In the genomic region with DNA sequence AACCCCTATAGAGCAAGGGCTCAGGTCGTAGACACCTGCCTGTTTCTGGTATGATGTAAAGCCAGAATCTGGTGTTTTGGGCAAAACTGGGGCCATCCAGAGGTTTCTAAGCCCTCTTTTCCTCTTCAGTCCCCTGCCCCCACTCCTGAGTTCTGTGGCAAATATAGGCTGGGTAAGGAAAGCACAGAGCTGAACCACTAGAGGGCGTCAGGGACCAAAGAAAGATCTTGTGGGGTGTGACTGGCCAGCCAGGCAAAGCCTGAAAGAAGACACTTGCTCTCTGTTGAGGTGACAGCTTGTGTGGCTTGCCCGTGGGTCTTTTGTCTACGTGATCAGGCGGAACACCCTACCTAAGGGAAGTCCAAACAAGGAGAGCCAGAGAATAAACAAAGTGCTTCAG, we compare ENCODE assay signal across 8 mouse cellular contexts.
DNase-seq lines count a peak whose midpoint lies in the region; ATAC-seq and TF ChIP-seq lines count a peak whose summit lies in the region.

No protein-coding gene starts in this region.

- TF ChIP-seq POLR2A in lung, adult 2 months (IDR thresholded peaks at IDR 0.05; ENCODE audit: borderline replicate concordance, extremely low read depth, low read depth, low read length): no peak
- TF ChIP-seq POLR2A in thymus, adult 2 months (IDR thresholded peaks at IDR 0.05; ENCODE audit: control insufficient read depth, extremely low read depth, insufficient read depth, low read length, poor library complexity): no peak

- intact Hi-C loops in heart, postnatal 25 days (cut with DNase I): loop anchor here (5.0 kb wide), 1 partner anchor 166 kb away; no protein-coding TSS in a partner anchor

- H3K27ac ChIP-seq in forebrain, embryonic 15.5 days (replicated peaks): no peak overlapping the region
- no peak overlapping the region for H3K27ac ChIP-seq in thymus, adult 2 months (ENCODE audit: control insufficient read depth, insufficient read depth, low read length)

- no peaks in the 10 kb centered on the region for H3K36me3 ChIP-seq in forebrain, embryonic 15.5 days
- no peaks in the 10 kb centered on the region for H3K36me3 ChIP-seq in thymus, adult 2 months (ENCODE audit: control insufficient read depth, insufficient read depth, low read length)

- no peak overlapping the region for H3K4me3 ChIP-seq in forebrain, embryonic 15.5 days
- peak overlapping the region; percentile 27 for H3K4me3 ChIP-seq in lung, adult 2 months (replicated peaks; ENCODE audit: extremely low read depth, low read depth, low read length)
- H3K4me3 ChIP-seq in thymus, adult 2 months (ENCODE audit: control insufficient read depth, insufficient read depth, low read length): no peak overlapping the region

- peaks cover 20% of the 10 kb centered on the region for H3K4me1 ChIP-seq in forebrain, embryonic 15.5 days
- H3K4me1 ChIP-seq in lung, adult 2 months (ENCODE audit: control insufficient read depth, insufficient read depth, low read length): peaks cover 7% of the 10 kb centered on the region
- peaks cover 39% of the 10 kb centered on the region for H3K4me1 ChIP-seq in thymus, adult 2 months (replicated peaks; ENCODE audit: control insufficient read depth, insufficient read depth, low read length)

- peak; percentile 80 for TF ChIP-seq CTCF in lung, adult 2 months (IDR thresholded peaks at IDR 0.05; ENCODE audit: insufficient read depth, low read length)
- peak; percentile 60; the same call in 1 of the 2 replicates for TF ChIP-seq CTCF in thymus, adult 2 months (IDR thresholded peaks at IDR 0.05; ENCODE audit: borderline replicate concordance, control insufficient read depth, extremely low read depth, insufficient read depth, low read length, poor library complexity)

- WGBS in forebrain, embryonic 15.5 days: 7% methylated on average over 5 of the region's 5 CpGs
- 9% methylated on average over 5 of the region's 5 CpGs for WGBS in lung, adult 2 months
- WGBS in thymus, adult 2 months: 12% methylated on average over 5 of the region's 5 CpGs

- no peaks in the 10 kb centered on the region for H3K9me3 ChIP-seq in forebrain, embryonic 15.5 days

- no peaks in the 10 kb centered on the region for H3K27me3 ChIP-seq in forebrain, embryonic 15.5 days
- no peaks in the 10 kb centered on the region for H3K27me3 ChIP-seq in thymus, adult 2 months (ENCODE audit: control insufficient read depth, insufficient read depth, low read length)

- peak; percentile 28 for DNase-seq in heart, postnatal 25 days (ENCODE audit: low spot score)
- peak; percentile 81 for DNase-seq in layer of hippocampus, adult 11-12 months (ENCODE audit: low spot score)
- peak; percentile 64 for DNase-seq in lung, adult 2 months
- DNase-seq in ovary, adult 18-20 months (ENCODE audit: low spot score): peak; percentile 18
- peak; percentile 88 for DNase-seq in thymus, adult 2 months

- ATAC-seq in CD4-positive, CD25-positive, alpha-beta regulatory T cell, adult 4 months: peak; percentile 29
- peak; percentile 80 for ATAC-seq in cerebellum, adult (ENCODE audit: insufficient number of reproducible peaks, low FRiP score, low TSS enrichment)
- peak; percentile 78 for ATAC-seq in forebrain, embryonic 15.5 days (replicated peaks)

- no peak overlapping the region for H3K9ac ChIP-seq in forebrain, embryonic 15.5 days (replicated peaks)

- 0 out of 2 replicates have a peak overlapping the region, but pooled peaks have one; percentile 20 for H3K4me2 ChIP-seq in forebrain, embryonic 15.5 days (replicated peaks)

Comparison
In these comparisons a context has a peak if more than half of its experiments do, and no peak if none do; other contexts are left out.
1. ATAC-seq: peak in every context shown above with its lines; median percentile 80 in cerebellum, adult; 78 in forebrain, embryonic 15.5 days; 29 in CD4-positive, CD25-positive, alpha-beta regulatory T cell, adult 4 months.
2. DNase-seq: peak in every context shown above with its lines; median percentile 88 in thymus, adult 2 months; 81 in layer of hippocampus, adult 11-12 months; 64 in lung, adult 2 months; 28 in heart, postnatal 25 days; 18 in ovary, adult 18-20 months.